Mouse (Mus musculus) heart, adult 8-10 months (tissue): ENCODE data around the gene Kcnj4. TPM values are rescaled to one million over a fixed set of nuclear protein-coding genes. Genes with fewer than 3 reads are reported as not detected.

Experiments
- DNase-seq: peaks from one replicate; pipeline ENCODE4 v3.0.0; 2022; ENCODE audit warnings: low spot score
- total RNA-seq, 4 experiments: library from RNA; stranded (reverse); gene quantifications; 2 replicates each; pipeline ENCODE4 v1.2.4; 2022

The Kcnj4 gene
- 1 to 10 TPM in 3 of 4 experiments, under 1 TPM in 1; 0.92 to 1.6 (median 1.4) TPM for total RNA-seq

- DNase-seq = no peak
Measured at GRCm38 (mm10) chr15:79504707-79505452, at the start of gene Kcnj4. Gene Kcnj4, minus strand, starts transcription at chr15:79505241.

- no peak for DNase-seq
Measured at GRCm38 (mm10) chr15:79552566-79552965, 47.5 kb upstream of the Kcnj4 start.

GRCm38 (mm10) chr15:79548226-79548625 lies 43.2 kb upstream of the Kcnj4 start:
- no peak for DNase-seq

GRCm38 (mm10) chr15:79547289-79547820 lies 42.3 kb upstream of the Kcnj4 start:
- no peak for DNase-seq

GRCm38 (mm10) chr15:79546410-79547288 lies 41.6 kb upstream of the Kcnj4 start, which contains the start of gene Ddx17:
Gene Ddx17, minus strand, starts transcription at chr15:79546741.
- DNase-seq = peak; percentile 97

- peak; percentile 79 for DNase-seq
Measured at GRCm38 (mm10) chr15:79545921-79546399, 40.9 kb upstream of the Kcnj4 start.

- no peak for DNase-seq
Measured at GRCm38 (mm10) chr15:79545496-79545895, 40.5 kb upstream of the Kcnj4 start.

- no peak for DNase-seq
Measured at GRCm38 (mm10) chr15:79543968-79544367, 38.9 kb upstream of the Kcnj4 start.

GRCm38 (mm10) chr15:79533796-79534195 lies 28.8 kb upstream of the Kcnj4 start:
- DNase-seq = no peak

- DNase-seq = no peak
Measured at GRCm38 (mm10) chr15:79529935-79530334, 24.9 kb upstream of the Kcnj4 start.

GRCm38 (mm10) chr15:79527991-79528639 lies 23.1 kb upstream of the Kcnj4 start:
- no peak for DNase-seq

- DNase-seq = no peak
Measured at GRCm38 (mm10) chr15:79527192-79527591, 22.2 kb upstream of the Kcnj4 start.

- peak; percentile 42 for DNase-seq
Measured at GRCm38 (mm10) chr15:79525979-79526768, 21.1 kb upstream of the Kcnj4 start.

GRCm38 (mm10) chr15:79525564-79525963 lies 20.5 kb upstream of the Kcnj4 start:
- DNase-seq = no peak

GRCm38 (mm10) chr15:79519400-79520220 lies 14.6 kb upstream of the Kcnj4 start:
- no peak for DNase-seq

GRCm38 (mm10) chr15:79518571-79518970 lies 13.5 kb upstream of the Kcnj4 start:
- no peak for DNase-seq

GRCm38 (mm10) chr15:79517710-79518109 lies 12.7 kb upstream of the Kcnj4 start:
- no peak for DNase-seq

- peak; percentile 74 for DNase-seq
Measured at GRCm38 (mm10) chr15:79516171-79517096, 11.4 kb upstream of the Kcnj4 start, which contains the start of gene Kdelr3. Gene Kdelr3, plus strand, starts transcription at chr15:79516411.

- DNase-seq = no peak
Measured at GRCm38 (mm10) chr15:79513940-79514339, 8.9 kb upstream of the Kcnj4 start.
